Mouse (Mus musculus) embryonic facial prominence, embryonic 11.5 days (tissue): ENCODE measurements around the gene Hsd3b1. TPM values are rescaled to one million over a fixed set of nuclear protein-coding genes. Genes with fewer than 3 reads are reported as not detected.

ENCODE experiments used
- ATAC-seq: fragments of 200-750 bp; cut with Nextera tagmentation; replicated peaks from 2 replicates; pipeline ENCODE4 v1.8.0; 2017; ENCODE audit warnings: low read depth; ENCODE audit not compliant: insufficient number of reproducible peaks, low FRiP score, low TSS enrichment
- DNase-seq: peaks from one replicate; pipeline ENCODE4 v3.0.0-alpha.2; 2015; ENCODE audit warnings: low spot score
- H3K27ac ChIP-seq: fragments of 300-500 bp; sonication (generic); replicated peaks from 2 replicates; pipeline ENCODE4 v1.5.1; 2014; ENCODE audit warnings: mild to moderate bottlenecking, low read depth, low read length, control low read depth
- H3K27me3 ChIP-seq: fragments of 300-500 bp; sonication (generic); 2 replicates; pipeline ENCODE4 v1.6.1; 2014; ENCODE audit warnings: mild to moderate bottlenecking, low read length, moderate library complexity, mixed read lengths; ENCODE audit not compliant: control insufficient read depth, insufficient read depth
- H3K36me3 ChIP-seq: fragments of 300-500 bp; sonication (generic); replicated peaks from 2 replicates; pipeline ENCODE4 v1.6.1; 2014; ENCODE audit warnings: low read depth, mild to moderate bottlenecking, low read length, moderate library complexity, mixed read lengths; ENCODE audit not compliant: control insufficient read depth, insufficient read depth
- H3K4me1 ChIP-seq: fragments of 300-500 bp; sonication (generic); 2 replicates; pipeline ENCODE4 v1.6.1; 2014; ENCODE audit warnings: low read length, mixed read lengths; ENCODE audit not compliant: control insufficient read depth, insufficient read depth
- H3K4me2 ChIP-seq: fragments of 300-500 bp; sonication (generic); 2 replicates; pipeline ENCODE4 v1.6.1; 2014; ENCODE audit warnings: low read depth, mild to moderate bottlenecking, control low read depth, low read length, moderate library complexity
- H3K4me3 ChIP-seq: fragments of 300-500 bp; sonication (generic); 2 replicates; pipeline ENCODE4 v1.5.1; 2014; ENCODE audit warnings: low read depth, low read length, control low read depth
- H3K9ac ChIP-seq: fragments of 300-500 bp; sonication (generic); replicated peaks from 2 replicates; pipeline ENCODE4 v1.6.1; 2014; ENCODE audit warnings: mild to moderate bottlenecking, control low read depth, low read length
- H3K9me3 ChIP-seq: fragments of 300-500 bp; sonication (generic); replicated peaks from 2 replicates; pipeline ENCODE4 v1.6.1; 2016; ENCODE audit warnings: mild to moderate bottlenecking, low read length, inconsistent platforms, mixed read lengths; ENCODE audit not compliant: control insufficient read depth
- WGBS: fragments of 180-500 bp; shearing (Covaris S2); extraction: QIAGEN DNeasy Blood & Tissue Kit; methylation state at CpG from one replicate; pipeline ENCODE4 v1.1.7; 2014; 5-methylcytosine and 5-hydroxymethylcytosine counted together
- polyA plus RNA-seq: library from polyadenylated mRNA; unstranded; fragments of >200 nt; fragmentation: Nextera tagmentation; extraction: Ambion mirVana; gene quantifications from 2 replicates; pipeline ENCODE4 v1.2.1, GENCODE M21; 2014

Hsd3b1 gene
- polyA plus RNA-seq, 1 experiment from 2014 or later, result 0.34 TPM

DNA sequence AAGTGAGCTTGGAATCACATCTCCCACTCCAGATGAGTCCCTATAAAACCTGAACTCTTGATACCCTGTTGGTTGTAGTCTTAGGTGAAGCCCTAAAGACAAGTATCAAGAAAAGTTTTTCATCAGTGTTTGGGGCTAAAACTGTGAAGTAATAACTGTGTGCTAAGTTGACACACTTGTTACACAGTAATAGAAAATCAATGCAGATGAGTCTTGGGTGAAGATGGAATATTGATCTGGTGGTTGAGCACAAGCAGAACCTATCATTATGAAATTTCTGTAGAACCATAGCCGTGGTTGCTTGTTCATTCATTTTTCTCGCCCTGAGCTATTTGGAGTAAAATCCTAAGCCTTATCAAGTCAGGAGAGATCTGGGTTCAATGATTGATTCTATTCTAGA lies 8.6 kb upstream of the Hsd3b1 start:
- 72% methylated on average over 2 of the region's 2 CpGs for WGBS

DNA sequence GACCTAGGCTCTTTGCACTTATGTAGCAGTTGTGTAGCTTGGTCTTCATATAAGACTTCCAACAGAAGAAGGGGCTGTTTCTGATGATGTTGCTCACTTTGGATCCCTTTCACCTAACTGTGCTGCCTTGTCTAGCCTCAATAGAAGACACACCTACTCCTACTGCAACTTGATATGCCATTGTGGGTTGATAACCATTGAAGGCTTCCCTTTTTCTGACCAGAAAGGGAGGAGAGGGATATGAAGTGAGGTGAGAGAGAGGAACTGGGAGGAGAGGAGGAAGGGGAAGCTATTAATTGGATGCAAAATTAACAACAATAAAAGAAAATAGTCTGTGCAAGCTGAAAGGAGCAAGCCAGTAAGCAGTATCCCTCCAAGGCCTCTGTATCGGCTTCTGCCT lies 3.2 kb upstream of the Hsd3b1 start:
- H3K9me3 ChIP-seq, result no peaks in the 10 kb centered on the region
- H3K4me3 ChIP-seq, result no peak overlapping the region
- no peak overlapping the region for H3K4me2 ChIP-seq
- 100% methylated on average over 1 of the region's 1 CpGs for WGBS
- no peak overlapping the region for H3K9ac ChIP-seq
- no peaks in the 10 kb centered on the region for H3K4me1 ChIP-seq
- H3K27ac ChIP-seq, result no peak overlapping the region
- ATAC-seq (no peak), DNase-seq (no peak)
- no peaks in the 10 kb centered on the region for H3K27me3 ChIP-seq
- H3K36me3 ChIP-seq, result no peaks in the 10 kb centered on the region

More for the DNA sequence above, 8.6 kb upstream of the Hsd3b1 start:
- no peaks in the 10 kb centered on the region for H3K36me3 ChIP-seq
- H3K4me3 ChIP-seq, result no peak overlapping the region
- H3K4me1 ChIP-seq, result no peaks in the 10 kb centered on the region
- no peak overlapping the region for H3K27ac ChIP-seq
- H3K9ac ChIP-seq, result no peak overlapping the region
- H3K27me3 ChIP-seq, result no peaks in the 10 kb centered on the region
- no peaks in the 10 kb centered on the region for H3K9me3 ChIP-seq
- no peak for DNase-seq
- no peak for ATAC-seq
- no peak overlapping the region for H3K4me2 ChIP-seq

- no peak overlapping the region for H3K27ac ChIP-seq
- no peaks in the 10 kb centered on the region for H3K4me1 ChIP-seq
- no peak overlapping the region for H3K4me3 ChIP-seq
- H3K27me3 ChIP-seq, result no peaks in the 10 kb centered on the region
- DNase-seq (no peak), ATAC-seq (no peak)
- H3K36me3 ChIP-seq, result no peaks in the 10 kb centered on the region
- 80% methylated on average over 2 of the region's 2 CpGs for whole genome bisulfite sequencing
- no peak overlapping the region for H3K4me2 ChIP-seq
- H3K9me3 ChIP-seq, result no peaks in the 10 kb centered on the region
- no peak overlapping the region for H3K9ac ChIP-seq
These were observed 1.5 kb downstream of the Hsd3b1 start for GRCm38 (mm10) chr3:98858051-98858450.

GRCm38 (mm10) chr3:98856892-98857291 lies 2.7 kb downstream of the Hsd3b1 start:
- Histone ChIP-seq H3K9me3 (no peaks in the 10 kb centered on the region), H3K27me3 (no peaks in the 10 kb centered on the region), H3K4me1 (no peaks in the 10 kb centered on the region), H3K4me3 (no peak overlapping the region), H3K36me3 (no peaks in the 10 kb centered on the region), H3K27ac (no peak overlapping the region), H3K9ac (no peak overlapping the region), H3K4me2 (no peak overlapping the region)
- 50% methylated on average over 1 of the region's 1 CpGs for WGBS
- DNase-seq (no peak), ATAC-seq (no peak)

DNA sequence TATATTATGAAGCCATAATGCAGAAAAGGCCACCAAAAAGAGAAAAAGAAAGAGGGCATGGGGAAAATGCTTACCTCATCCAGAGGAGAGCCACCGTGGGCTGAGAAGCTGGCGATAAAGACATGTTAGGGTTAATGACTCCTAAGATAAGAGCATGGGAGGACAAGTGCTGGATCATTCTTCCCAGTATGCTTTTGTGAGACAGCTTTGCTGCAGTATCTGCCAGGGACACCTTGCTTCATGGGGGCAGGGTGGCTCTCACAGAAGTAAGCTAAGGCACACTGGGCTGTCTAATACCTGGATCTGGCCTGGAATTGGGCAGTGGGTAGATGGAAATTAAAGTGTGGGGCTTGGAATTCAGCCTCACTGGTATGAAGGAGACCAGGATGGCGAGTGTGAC lies 4.4 kb downstream of the Hsd3b1 start:
- Histone ChIP-seq H3K4me3 (no peak overlapping the region), H3K36me3 (no peaks in the 10 kb centered on the region), H3K27me3 (no peaks in the 10 kb centered on the region), H3K27ac (no peak overlapping the region), H3K9me3 (no peaks in the 10 kb centered on the region), H3K4me1 (no peaks in the 10 kb centered on the region), H3K4me2 (no peak overlapping the region), H3K9ac (no peak overlapping the region)
- no peak for DNase-seq
- no peak for ATAC-seq
- 87% methylated on average over 3 of the region's 3 CpGs for WGBS

- no peaks in the 10 kb centered on the region for H3K36me3 ChIP-seq
- H3K9ac ChIP-seq, result no peak overlapping the region
- H3K27ac ChIP-seq, result no peak overlapping the region
- H3K4me1 ChIP-seq, result no peaks in the 10 kb centered on the region
- no peaks in the 10 kb centered on the region for H3K27me3 ChIP-seq
- H3K4me3 ChIP-seq, result no peak overlapping the region
- no peak for DNase-seq
- no peak for ATAC-seq
- no peak overlapping the region for H3K4me2 ChIP-seq
- H3K9me3 ChIP-seq, result no peaks in the 10 kb centered on the region
- WGBS, result 44% methylated on average over 1 of the region's 1 CpGs
These were observed 5.9 kb downstream of the Hsd3b1 start for GRCm38 (mm10) chr3:98853685-98854084.

GRCm38 (mm10) chr3:98853051-98853450 lies 6.5 kb downstream of the Hsd3b1 start:
- H3K4me1 ChIP-seq, result no peaks in the 10 kb centered on the region
- DNase-seq (no peak), ATAC-seq (no peak)
- no peaks in the 10 kb centered on the region for H3K36me3 ChIP-seq
- no peak overlapping the region for H3K4me3 ChIP-seq
- no peaks in the 10 kb centered on the region for H3K27me3 ChIP-seq
- no peaks in the 10 kb centered on the region for H3K9me3 ChIP-seq
- H3K27ac ChIP-seq, result no peak overlapping the region
- H3K9ac ChIP-seq, result no peak overlapping the region
- WGBS, result 91% methylated on average over 3 of the region's 3 CpGs
- H3K4me2 ChIP-seq, result no peak overlapping the region

DNA sequence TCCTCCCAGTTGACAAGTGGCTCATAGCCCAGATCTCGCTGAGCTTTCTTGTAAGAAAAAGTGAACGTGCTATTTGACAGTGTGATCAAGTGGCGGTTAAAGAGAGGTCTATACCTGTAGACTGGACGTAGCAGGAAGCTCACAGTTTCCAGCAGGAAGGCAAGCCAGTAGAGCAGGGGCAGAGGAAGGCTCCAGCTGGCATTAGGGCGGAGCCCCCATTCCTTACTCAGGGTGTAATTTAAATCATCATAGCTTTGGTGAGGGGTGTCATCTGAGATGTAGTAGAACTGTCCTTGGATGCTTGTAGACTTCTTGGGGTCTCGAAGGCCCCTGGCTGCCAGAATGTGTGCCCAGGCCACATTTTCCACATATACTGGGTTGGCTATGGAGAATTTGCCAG lies 7.0 kb downstream of the Hsd3b1 start:
- Histone ChIP-seq H3K9me3 (no peaks in the 10 kb centered on the region), H3K27me3 (no peaks in the 10 kb centered on the region), H3K27ac (no peak overlapping the region), H3K4me1 (no peaks in the 10 kb centered on the region), H3K9ac (no peak overlapping the region), H3K4me2 (no peak overlapping the region), H3K36me3 (no peaks in the 10 kb centered on the region), H3K4me3 (no peak overlapping the region)
- DNase-seq (no peak), ATAC-seq (no peak)
- 85% methylated on average over 6 of the region's 6 CpGs for WGBS
